8 mouse cellular contexts compared by ENCODE assay signal in the genomic region with DNA sequence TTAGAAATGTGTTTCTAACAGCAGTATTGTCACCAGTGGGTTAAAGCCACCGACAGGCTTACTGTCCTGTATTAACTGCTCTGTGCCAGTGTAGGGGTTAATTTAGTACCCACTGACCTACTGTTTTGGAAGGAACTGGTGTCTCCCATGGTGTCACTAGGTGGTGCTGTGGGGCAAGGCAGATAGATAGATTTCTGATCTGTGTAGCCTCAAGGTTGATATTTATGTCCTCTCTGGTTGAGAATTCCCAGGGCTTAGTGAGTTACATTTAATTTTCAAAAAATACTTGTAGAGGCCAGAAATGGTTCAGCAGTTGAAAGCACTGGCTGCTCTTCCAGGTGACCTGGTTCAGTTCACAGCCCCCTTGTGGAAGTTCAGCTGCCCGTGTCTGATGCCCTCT. TPM values are rescaled to one million over a fixed set of nuclear protein-coding genes. Genes with fewer than 3 reads are reported as not detected.
DNase-seq lines count a peak whose midpoint lies in the region; ATAC-seq and TF ChIP-seq lines count a peak whose summit lies in the region.

No protein-coding gene starts in this region.

- TF ChIP-seq CTCF in Patski (IDR thresholded peaks at IDR 0.05), result peak; percentile 73

- no peak for ATAC-seq in heart, embryonic 11.5 days (replicated peaks; ENCODE audit: insufficient number of reproducible peaks, low FRiP score, low TSS enrichment)
- no peak for ATAC-seq in Patski
- peak; percentile 37; the same call in 1 of the 2 replicates for ATAC-seq in monocyte, adult 5-6 weeks (replicated peaks; ENCODE audit: insufficient number of reproducible peaks, low FRiP score, low TSS enrichment, poor library complexity, severe bottlenecking)

- H3K9ac ChIP-seq in heart, embryonic 11.5 days (ENCODE audit: low read depth, low read length), result no peak overlapping the region

- H3K9me3 ChIP-seq in heart, embryonic 10.5 days, result no peaks in the 10 kb centered on the region; the same call in 1 of the 2 replicates
- no peaks in the 10 kb centered on the region for H3K9me3 ChIP-seq in heart, embryonic 11.5 days (replicated peaks; ENCODE audit: control insufficient read depth, low read length)

- 69% methylated on average over 2 of the region's 2 CpGs for WGBS in heart, embryonic 10.5 days
- WGBS in heart, embryonic 11.5 days (ENCODE audit: insufficient replicate concordance), result 61% methylated on average over 2 of the region's 2 CpGs

- peaks cover 74% of the 10 kb centered on the region for H3K36me3 ChIP-seq in heart, embryonic 10.5 days
- peaks cover 33% of the 10 kb centered on the region for H3K36me3 ChIP-seq in heart, embryonic 11.5 days (ENCODE audit: control insufficient read depth, insufficient read depth, low read length)

- no peaks in the 10 kb centered on the region for H3K27me3 ChIP-seq in heart, embryonic 10.5 days (ENCODE audit: insufficient read depth, poor library complexity, severe bottlenecking)
- no peaks in the 10 kb centered on the region for H3K27me3 ChIP-seq in heart, embryonic 11.5 days (ENCODE audit: control insufficient read depth, insufficient read depth, low read length)
- no peaks in the 10 kb centered on the region for H3K27me3 ChIP-seq in Patski

- in situ Hi-C loops in Patski (cut with MboI; ENCODE audit: low pct_unique_long_range_greater_than_20kb), result no loop called here

- DNase-seq in heart, embryonic 10.5 days (ENCODE audit: low spot score), result peak; percentile 59
- DNase-seq in 3134 (ENCODE audit: extremely low read depth, insufficient read length, low spot score) (peak; percentile 17), Patski (ENCODE audit: low read depth, low spot score) (no peak)
- peak; percentile 67 for DNase-seq in embryo, embryonic 10.5 days (ENCODE audit: low spot score)
- peak; percentile 63 to 69 for DNase-seq in kidney, postnatal 4 days
- no peak for DNase-seq in ovary, postnatal 36 days (ENCODE audit: low spot score)

- no peak overlapping the region for H3K4me2 ChIP-seq in heart, embryonic 11.5 days

- POLR2A ChIA-PET in Patski (lab: Charles Lee), result no interaction called here

- no peak overlapping the region for H3K4me3 ChIP-seq in heart, embryonic 10.5 days
- no peak overlapping the region for H3K4me3 ChIP-seq in heart, embryonic 11.5 days (ENCODE audit: low read depth, low read length)

- CTCF ChIA-PET in Patski (lab: Charles Lee), result interaction anchor here (1.0 kb wide), 1 partner anchor 38 kb away, joined by 3 read pairs; no protein-coding TSS in a partner anchor

- no peak overlapping the region for H3K27ac ChIP-seq in heart, embryonic 10.5 days
- no peak overlapping the region for H3K27ac ChIP-seq in heart, embryonic 11.5 days (ENCODE audit: low read depth, low read length)

- H3K4me1 ChIP-seq in heart, embryonic 10.5 days, result peaks cover 13% of the 10 kb centered on the region; the same call in 1 of the 2 replicates
- H3K4me1 ChIP-seq in heart, embryonic 11.5 days (ENCODE audit: control insufficient read depth, insufficient read depth, low read length), result peaks cover 8% of the 10 kb centered on the region

RNA-seq across cellular contexts. Expression of gene Dut, which starts 5.3 kb away (rescaled TPM):
- 150 and 180 TPM in 2 replicates for polyA plus RNA-seq in heart, embryonic 10.5 days (2016; fragmentation: Nextera tagmentation; extraction: Ambion mirVana)
- 148 and 156 TPM in 2 replicates for polyA plus RNA-seq in heart, embryonic 11.5 days (2014; fragmentation: Nextera tagmentation; extraction: Ambion mirVana)
- 114 TPM for polyA plus RNA-seq in Patski (2021)
- total RNA-seq in monocyte, adult 5-6 weeks (2017), result 9.1 to 14.2 TPM (median 11.6 TPM) in 3 replicates

Comparison
In these comparisons a context has a peak if more than half of its experiments do, and no peak if none do; other contexts are left out.
1. DNase-seq: peak in heart, embryonic 10.5 days (single experiment), 3134 (single experiment), embryo, embryonic 10.5 days (single experiment) and kidney, postnatal 4 days (2 of 2); none in Patski (single experiment) and ovary, postnatal 36 days (single experiment).